Mouse (Mus musculus) testis, adult 2 months (tissue): ENCODE results near the gene Cep78. TPM values are rescaled to one million over a fixed set of nuclear protein-coding genes. Genes with fewer than 3 reads are reported as not detected.

Experiments
- H3K27ac ChIP-seq: fragments of 200-500 bp; 2 replicates; pipeline ENCODE4 v1.5.1; 2012; ENCODE audit warnings: low read depth, low read length; ENCODE audit not compliant: control insufficient read depth, insufficient read depth
- H3K27me3 ChIP-seq: fragments of 200-500 bp; 2 replicates; pipeline ENCODE4 v1.6.1; 2012; ENCODE audit warnings: mild to moderate bottlenecking, low read length, moderate library complexity; ENCODE audit not compliant: control insufficient read depth, insufficient read depth
- H3K36me3 ChIP-seq: fragments of 200-500 bp; 2 replicates; pipeline ENCODE4 v1.6.1; 2012; ENCODE audit warnings: mild to moderate bottlenecking, low read length; ENCODE audit not compliant: control insufficient read depth, insufficient read depth
- H3K4me1 ChIP-seq: fragments of 200-500 bp; 2 replicates; pipeline ENCODE4 v1.6.1; 2012; ENCODE audit warnings: low read length; ENCODE audit not compliant: control insufficient read depth, insufficient read depth
- H3K4me3 ChIP-seq: fragments of 200-500 bp; 2 replicates; pipeline ENCODE4 v1.5.1; 2012; ENCODE audit warnings: low read depth, mild to moderate bottlenecking, low read length, moderate library complexity, mixed read lengths; ENCODE audit not compliant: control insufficient read depth
- CTCF ChIP-seq: fragments of 200-500 bp; IDR thresholded peaks from 2 replicates; pipeline ENCODE4 v1.5.1; 2012; ENCODE audit warnings: low read depth, mild to moderate bottlenecking, inconsistent platforms, low read length, moderate library complexity; ENCODE audit not compliant: control insufficient read depth, insufficient read depth, insufficient replicate concordance
- POLR2A ChIP-seq: fragments of 200-500 bp; IDR thresholded peaks from 2 replicates; pipeline ENCODE4 v1.6.1; 2012; ENCODE audit warnings: low read depth, mild to moderate bottlenecking, inconsistent platforms, low read length, moderate library complexity; ENCODE audit not compliant: control insufficient read depth
- polyA plus RNA-seq: library from polyadenylated mRNA; depleted of rRNA; stranded (reverse); fragments of >200 nt; gene quantifications from 2 replicates; pipeline ENCODE4 v1.2.3, GENCODE M21; 2012

Gene Cep78
- polyA plus RNA-seq, 1 experiment = 5.1 TPM

- peaks cover 4% of the 10 kb centered on the region for H3K36me3 ChIP-seq
- H3K4me1 ChIP-seq = no peaks in the 10 kb centered on the region
- TF ChIP-seq CTCF (no peak), POLR2A (no peak)
- H3K27me3 ChIP-seq = no peaks in the 10 kb centered on the region
- no peak overlapping the region for H3K4me3 ChIP-seq
- no peak overlapping the region for H3K27ac ChIP-seq
These were observed 20.3 kb downstream of the Cep78 start for GRCm38 (mm10) chr19:15964533-15964932.

- H3K36me3 ChIP-seq = peaks cover 4% of the 10 kb centered on the region
These were observed 21.6 kb downstream of the Cep78 start for GRCm38 (mm10) chr19:15963011-15963695.

GRCm38 (mm10) chr19:15962313-15962712 is 22.5 kb downstream of the Cep78 start:
- H3K4me3 ChIP-seq = no peak overlapping the region
- peaks cover 4% of the 10 kb centered on the region for H3K36me3 ChIP-seq

More at GRCm38 (mm10) chr19:15963011-15963695, 21.6 kb downstream of the Cep78 start:
- no peak overlapping the region for H3K4me3 ChIP-seq
- no peak overlapping the region for H3K27ac ChIP-seq
- peak; percentile 8; the same call in 1 of the 2 replicates for TF ChIP-seq CTCF
- TF ChIP-seq POLR2A = no peak
- H3K27me3 ChIP-seq = no peaks in the 10 kb centered on the region
- no peaks in the 10 kb centered on the region for H3K4me1 ChIP-seq

GRCm38 (mm10) chr19:15950225-15950624 is 34.6 kb downstream of the Cep78 start:
- TF ChIP-seq CTCF (no peak), POLR2A (no peak)
- H3K4me1 ChIP-seq = peaks cover 4% of the 10 kb centered on the region; the same call in 1 of the 2 replicates
- H3K27ac ChIP-seq = no peak overlapping the region
- H3K27me3 ChIP-seq = no peaks in the 10 kb centered on the region
- no peak overlapping the region for H3K4me3 ChIP-seq
- H3K36me3 ChIP-seq = 0 out of 2 replicates have a peak, but pooled peaks cover 2% of the 10 kb centered on the region

More at GRCm38 (mm10) chr19:15962313-15962712, 22.5 kb downstream of the Cep78 start:
- no peak overlapping the region for H3K27ac ChIP-seq
- no peaks in the 10 kb centered on the region for H3K27me3 ChIP-seq
- no peak for TF ChIP-seq POLR2A
- no peak for TF ChIP-seq CTCF
- no peaks in the 10 kb centered on the region for H3K4me1 ChIP-seq

- Histone ChIP-seq H3K4me1 (peaks cover 4% of the 10 kb centered on the region; the same call in 1 of the 2 replicates), H3K27me3 (no peaks in the 10 kb centered on the region), H3K27ac (no peak overlapping the region), H3K4me3 (no peak overlapping the region), H3K36me3 (no peaks in the 10 kb centered on the region)
- TF ChIP-seq CTCF (no peak), POLR2A (no peak)
These were observed 35.9 kb downstream of the Cep78 start for GRCm38 (mm10) chr19:15948867-15949266.

GRCm38 (mm10) chr19:15948426-15948825 is 36.4 kb downstream of the Cep78 start:
- H3K4me1 ChIP-seq = peaks cover 4% of the 10 kb centered on the region; the same call in 1 of the 2 replicates
- H3K36me3 ChIP-seq = no peaks in the 10 kb centered on the region
- no peak overlapping the region for H3K4me3 ChIP-seq
- no peak overlapping the region for H3K27ac ChIP-seq
- no peak for TF ChIP-seq CTCF
- no peak for TF ChIP-seq POLR2A
- H3K27me3 ChIP-seq = no peaks in the 10 kb centered on the region

- peaks cover 8% of the 10 kb centered on the region for H3K4me1 ChIP-seq
- H3K27me3 ChIP-seq = no peaks in the 10 kb centered on the region
- no peak within 1 kb of the TSS for H3K27ac ChIP-seq
- no peak within 1 kb of the TSS for H3K4me3 ChIP-seq
- H3K36me3 ChIP-seq = no peaks in the 10 kb centered on the region
- TF ChIP-seq POLR2A = no peak
- TF ChIP-seq CTCF = no peak
These were observed 37.6 kb downstream of the Cep78 start, which contains the start of gene Psat1 for GRCm38 (mm10) chr19:15947237-15947636. Psat1 (minus strand) TSS chr19:15947337.

- TF ChIP-seq POLR2A = no peak
- no peak for TF ChIP-seq CTCF
- H3K4me3 ChIP-seq = no peak overlapping the region
- no peaks in the 10 kb centered on the region for H3K27me3 ChIP-seq
- peaks cover 8% of the 10 kb centered on the region for H3K4me1 ChIP-seq
- no peak overlapping the region for H3K27ac ChIP-seq
- H3K36me3 ChIP-seq = no peaks in the 10 kb centered on the region
These were observed 38.1 kb downstream of the Cep78 start for GRCm38 (mm10) chr19:15946663-15947062.
